Mouse (Mus musculus) frontal cortex, adult (tissue): ENCODE data around the gene Prrg2.

Experiments used
- ATAC-seq: cut with Nextera tagmentation; 2 replicates; pipeline ENCODE4 v1.9.2; 2017; ENCODE audit warnings: mild to moderate bottlenecking, moderate library complexity, mixed read lengths; ENCODE audit not compliant: low TSS enrichment

The Prrg2 gene

GRCm38 (mm10) chr7:45012011-45012410, 50.5 kb downstream of the Prrg2 start:
- ATAC-seq = no peak

- no peak for ATAC-seq
Measured at GRCm38 (mm10) chr7:45008411-45008810, 54.1 kb downstream of the Prrg2 start.

- ATAC-seq = no peak
Measured at GRCm38 (mm10) chr7:45007846-45008245, 54.6 kb downstream of the Prrg2 start.

GRCm38 (mm10) chr7:45007141-45007540, 55.3 kb downstream of the Prrg2 start:
- ATAC-seq = no peak

- no peak for ATAC-seq
Measured at GRCm38 (mm10) chr7:45006503-45006902, 56.0 kb downstream of the Prrg2 start.

- no peak for ATAC-seq
Measured at GRCm38 (mm10) chr7:45005321-45005992, 57.0 kb downstream of the Prrg2 start.

GRCm38 (mm10) chr7:45004546-45004945, 57.9 kb downstream of the Prrg2 start:
- no peak for ATAC-seq
